Mouse (Mus musculus) brain, embryonic 14.5 days (tissue): Measurements from ENCODE around the gene Unc119. TPM values are rescaled to one million over a fixed set of nuclear protein-coding genes. Genes with fewer than 3 reads are reported as not detected.

ENCODE experiments used
- DNase-seq: peaks from one replicate; pipeline ENCODE4 v3.0.0-alpha.2; 2011; ENCODE audit warnings: low read depth
- CTCF ChIP-seq: fragments of 200-500 bp; IDR thresholded peaks from 2 replicates; pipeline ENCODE4 v1.5.1; 2012; ENCODE audit warnings: inconsistent platforms, mild to moderate bottlenecking, moderate library complexity, borderline replicate concordance; ENCODE audit not compliant: insufficient read depth, insufficient read length; ENCODE audit errors: extremely low read depth
- POLR2A ChIP-seq: fragments of 200-500 bp; IDR thresholded peaks from 2 replicates; pipeline ENCODE4 v1.6.1; 2012; ENCODE audit warnings: mild to moderate bottlenecking, inconsistent platforms, borderline replicate concordance; ENCODE audit not compliant: poor library complexity, insufficient read depth, insufficient read length, severe bottlenecking; ENCODE audit errors: extremely low read depth
- polyA plus RNA-seq: library from polyadenylated mRNA; depleted of rRNA; stranded (reverse); fragments of >200 nt; gene quantifications from 2 replicates; pipeline ENCODE4 v1.2.3, GENCODE M21; 2012; rRNA removed

Unc119 gene
- polyA plus RNA-seq, 1 experiment = 137 TPM

GRCm38 (mm10) chr11:78386508-78387043, 43.3 kb downstream of the Unc119 start, which contains the start of gene Foxn1:
Gene Foxn1 (minus strand): TSS chr11:78386558.
- TF ChIP-seq POLR2A (no peak), CTCF (no peak)
- DNase-seq = no peak

- TF ChIP-seq CTCF = no peak
- no peak for TF ChIP-seq POLR2A
- no peak for DNase-seq
These were observed 49.4 kb downstream of the Unc119 start for GRCm38 (mm10) chr11:78392728-78393127.

- no peak for TF ChIP-seq POLR2A
- TF ChIP-seq CTCF = no peak
These were observed 53.7 kb downstream of the Unc119 start for GRCm38 (mm10) chr11:78396950-78397349.

GRCm38 (mm10) chr11:78397397-78397796, 54.1 kb downstream of the Unc119 start:
- peak; percentile 86 for DNase-seq
- TF ChIP-seq CTCF = peak; percentile 82
- no peak for TF ChIP-seq POLR2A

More at GRCm38 (mm10) chr11:78396950-78397349, 53.7 kb downstream of the Unc119 start:
- DNase-seq = peak; percentile 5

GRCm38 (mm10) chr11:78398212-78398611, 54.9 kb downstream of the Unc119 start:
- TF ChIP-seq CTCF (no peak), POLR2A (no peak)
- DNase-seq = no peak

Other genes starting within 250 kb of the Unc119 start
- 19.8 and 36.5 TPM in 2 replicates for gene Fam222b, start 248.8 kb upstream of the Unc119 start, polyA plus RNA-seq
- 204 and 250 TPM in 2 replicates for gene Traf4, start 177.9 kb upstream of the Unc119 start, polyA plus RNA-seq
- gene Nek8, start 166.8 kb upstream of the Unc119 start, polyA plus RNA-seq = 8.1 and 13.8 TPM in 2 replicates
- 13.1 and 15.4 TPM in 2 replicates for gene Tlcd1, start 166.8 kb upstream of the Unc119 start, polyA plus RNA-seq
- gene Rpl23a, start 159.9 kb upstream of the Unc119 start, polyA plus RNA-seq = 1,462 and 1,587 TPM in 2 replicates
- gene Rab34, start 155.1 kb upstream of the Unc119 start, polyA plus RNA-seq = 67.6 and 98.9 TPM in 2 replicates
- 0.43 and 1.0 TPM in 2 replicates for gene Proca1, start 150.1 kb upstream of the Unc119 start, polyA plus RNA-seq
- 109 and 130 TPM in 2 replicates for gene Sdf2, start 97.7 kb upstream of the Unc119 start, polyA plus RNA-seq
- gene Supt6, start 97.5 kb upstream of the Unc119 start, polyA plus RNA-seq = 17.3 and 39.5 TPM in 2 replicates
- gene 2610507B11Rik, start 81.7 kb upstream of the Unc119 start, polyA plus RNA-seq = 60.9 and 71.2 TPM in 2 replicates
- 0.49 and 0.72 TPM in 2 replicates for gene BC030499, start 52.6 kb upstream of the Unc119 start, polyA plus RNA-seq
- 22.0 and 42.0 TPM in 2 replicates for gene Spag5, start 42.0 kb upstream of the Unc119 start, polyA plus RNA-seq
- 126 and 134 TPM in 2 replicates for gene Aldoc, start 20.5 kb upstream of the Unc119 start, polyA plus RNA-seq
- 75.3 and 81.7 TPM in 2 replicates for gene Pigs, start 15.1 kb upstream of the Unc119 start, polyA plus RNA-seq
- gene Foxn1, start 43.1 kb downstream of the Unc119 start, polyA plus RNA-seq = 0.03 TPM in 2 replicates
- gene Slc13a2, start 78.7 kb downstream of the Unc119 start, polyA plus RNA-seq = not detected in 2 replicates
- 15.1 and 15.5 TPM in 2 replicates for gene Slc46a1, start 122.2 kb downstream of the Unc119 start, polyA plus RNA-seq
- gene Sarm1, start 154.3 kb downstream of the Unc119 start, polyA plus RNA-seq = 43.3 and 53.5 TPM in 2 replicates
- 68.0 and 125 TPM in 2 replicates for gene Vtn, start 155.6 kb downstream of the Unc119 start, polyA plus RNA-seq
- 0.15 and 0.32 TPM in 2 replicates for gene Sebox, start 160.0 kb downstream of the Unc119 start, polyA plus RNA-seq
- 49.9 and 65.5 TPM in 2 replicates for gene Tmem199, start 168.7 kb downstream of the Unc119 start, polyA plus RNA-seq
- gene Poldip2, start 168.7 kb downstream of the Unc119 start, polyA plus RNA-seq = 106 and 117 TPM in 2 replicates
- gene Tnfaip1, start 192.8 kb downstream of the Unc119 start, polyA plus RNA-seq = 47.2 and 55.3 TPM in 2 replicates
- 69.7 and 79.3 TPM in 2 replicates for gene Ift20, start 192.9 kb downstream of the Unc119 start, polyA plus RNA-seq
- 15.2 and 16.6 TPM in 2 replicates for gene Tmem97, start 207.3 kb downstream of the Unc119 start, polyA plus RNA-seq